Mouse (Mus musculus) regulatory T cell (primary cell): ENCODE measurements at regions not wholly inside any gene's neighbourhood (a gene's known extent, or its start where the extent isn't known, plus 50 kb on each side); places are given as distances from the start of the nearest gene placed in this dataset.

Experiments
- in situ Hi-C: fragments of 300-600 bp; cut with MboI, MseI; formaldehyde crosslinking; loops from one replicate; pipeline ENCODE4 v1.15.1; 2025; ENCODE audit warnings: high pct_unique_total_duplicates

- in situ Hi-C loops, result loop anchor here (5.0 to 25.0 kb wide), 3 partner anchors 50 to 160 kb away; no protein-coding TSS in a partner anchor
These were observed 207.6 kb downstream of the Snurf start for GRCm38 (mm10) chr7:59797212-59797611.

GRCm38 (mm10) chr7:59769749-59770148 is 235.1 kb downstream of the Snurf start:
- in situ Hi-C loops, result loop anchor here (5.0 to 10.0 kb wide), 3 partner anchors 98 to 155 kb away; no protein-coding TSS in a partner anchor

- in situ Hi-C loops, result loop anchor here (5.0 to 10.0 kb wide), 3 partner anchors 99 to 156 kb away; no protein-coding TSS in a partner anchor
These were observed 236.2 kb downstream of the Snurf start for GRCm38 (mm10) chr7:59768641-59769040.

- in situ Hi-C loops, result loop anchor here (5.0 to 10.0 kb wide), 3 partner anchors 100 to 157 kb away; no protein-coding TSS in a partner anchor
These were observed 237.5 kb downstream of the Snurf start for GRCm38 (mm10) chr7:59767325-59767724.
